Mouse (Mus musculus): ENCODE data around the gene Haus2. TPM values are rescaled to one million over a fixed set of nuclear protein-coding genes. Genes with fewer than 3 reads are reported as not detected.

Haus2 gene
- polyA plus RNA-seq, 1 experiment from 2014 or later, result 11.6 TPM

DNA sequence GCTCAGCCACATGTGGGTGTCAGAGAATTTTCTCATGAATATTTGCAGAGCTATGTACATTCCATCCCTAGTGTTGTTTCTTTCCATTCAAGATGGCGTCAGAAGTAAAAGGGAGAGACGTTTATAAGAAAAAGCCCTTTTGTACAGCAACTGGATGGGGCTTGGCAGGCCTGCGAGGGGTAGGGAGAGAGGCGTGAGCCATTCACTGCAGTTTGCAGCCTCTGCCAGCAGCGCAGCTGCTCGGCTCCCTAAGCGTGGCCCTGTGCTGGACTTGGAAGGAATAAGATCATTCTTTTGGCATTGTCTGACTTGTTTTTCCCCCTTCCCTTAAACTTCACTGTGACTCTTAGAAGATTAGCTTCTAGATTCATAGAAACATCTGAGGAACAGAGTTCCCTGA, 34.7 kb downstream of the Haus2 start:
- no peak overlapping the region; the same call in 1 of the 2 replicates for H3K27ac ChIP-seq (ENCODE audit: low read depth, low read length)
- no peak for ATAC-seq
- H3K36me3 ChIP-seq (ENCODE audit: control insufficient read depth, insufficient read depth), result no peaks in the 10 kb centered on the region

DNA sequence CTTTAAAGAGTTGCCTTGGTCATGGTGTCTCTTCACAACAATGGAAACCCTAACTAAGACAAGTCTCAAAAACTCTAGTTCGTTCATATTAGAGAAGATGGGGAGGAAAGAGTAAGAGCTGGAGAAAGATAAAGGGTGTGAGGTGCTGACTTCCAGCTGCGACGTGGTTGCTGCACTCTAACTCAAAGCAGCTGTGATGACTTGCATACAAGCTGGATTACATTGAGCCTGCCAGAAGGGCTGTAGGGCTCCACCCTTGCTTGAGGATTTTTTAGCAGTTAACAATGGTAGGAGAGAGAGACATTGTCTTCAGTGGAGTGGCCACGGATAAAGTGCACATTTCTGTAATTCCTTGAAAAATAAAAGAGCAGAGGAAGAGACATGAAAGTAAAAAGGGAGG, 37.6 kb downstream of the Haus2 start:
- Histone ChIP-seq H3K4me2 (replicated peaks; ENCODE audit: low read depth) (no peak overlapping the region), H3K36me3 (ENCODE audit: control insufficient read depth, insufficient read depth) (no peaks in the 10 kb centered on the region), H3K9ac (ENCODE audit: low read depth, low read length) (no peak overlapping the region), H3K9me3 (ENCODE audit: control insufficient read depth) (no peaks in the 10 kb centered on the region), H3K27me3 (replicated peaks; ENCODE audit: control insufficient read depth, insufficient read depth, low read length) (no peaks in the 10 kb centered on the region), H3K4me1 (replicated peaks; ENCODE audit: control insufficient read depth, insufficient read depth, low read length) (no peaks in the 10 kb centered on the region), H3K27ac (ENCODE audit: low read depth, low read length) (no peak overlapping the region), H3K4me3 (ENCODE audit: low read depth, low read length) (no peak overlapping the region)
- 72% methylated on average over 4 of the region's 4 CpGs for WGBS
- no peak for ATAC-seq
- no peak for TF ChIP-seq CTCF (IDR thresholded peaks at IDR 0.05; ENCODE audit: low read depth)

More for the DNA sequence above, 34.7 kb downstream of the Haus2 start:
- Histone ChIP-seq H3K9me3 (ENCODE audit: control insufficient read depth) (no peaks in the 10 kb centered on the region), H3K9ac (ENCODE audit: low read depth, low read length) (no peak overlapping the region), H3K4me2 (replicated peaks; ENCODE audit: low read depth) (no peak overlapping the region), H3K4me1 (replicated peaks; ENCODE audit: control insufficient read depth, insufficient read depth, low read length) (no peaks in the 10 kb centered on the region), H3K27me3 (replicated peaks; ENCODE audit: control insufficient read depth, insufficient read depth, low read length) (no peaks in the 10 kb centered on the region), H3K4me3 (ENCODE audit: low read depth, low read length) (no peak overlapping the region)
- no peak for TF ChIP-seq CTCF (IDR thresholded peaks at IDR 0.05; ENCODE audit: low read depth)
- WGBS, result 58% methylated on average over 7 of the region's 7 CpGs

DNA sequence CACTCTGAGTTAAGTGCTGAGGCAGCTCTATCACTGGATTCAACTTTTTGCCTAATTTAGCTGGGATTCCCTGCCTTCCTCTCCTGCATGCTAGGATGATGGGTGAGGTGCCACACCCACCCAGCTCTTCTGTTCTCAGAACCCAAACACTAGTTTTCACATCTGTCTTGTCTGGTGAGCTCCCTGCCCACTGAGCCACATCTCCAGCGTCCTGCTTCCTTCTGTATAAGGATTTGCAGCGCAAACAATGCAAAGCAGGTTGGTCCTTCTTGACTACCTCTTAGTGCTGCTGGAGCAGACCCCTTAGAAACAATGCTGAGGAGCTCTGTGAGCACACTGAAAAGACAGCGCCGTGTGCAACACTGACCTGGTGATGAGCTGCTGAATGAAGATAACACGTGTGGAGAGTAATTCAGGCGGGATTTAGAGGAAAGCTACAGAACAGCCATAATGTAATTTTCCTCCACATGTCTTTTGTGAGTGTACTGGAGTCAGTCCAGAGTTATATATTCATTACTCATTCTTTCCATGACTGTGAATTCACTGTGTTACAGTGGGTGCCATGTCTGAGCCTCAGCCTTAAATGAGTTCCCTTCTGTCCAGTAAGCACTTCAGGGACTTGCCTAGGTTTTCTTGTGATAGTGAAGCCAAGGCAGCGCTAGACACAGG, 43.2 kb downstream of the Haus2 start:
- no peaks in the 10 kb centered on the region for H3K36me3 ChIP-seq (ENCODE audit: control insufficient read depth, insufficient read depth)
- H3K27me3 ChIP-seq (replicated peaks; ENCODE audit: control insufficient read depth, insufficient read depth, low read length), result no peaks in the 10 kb centered on the region
- 59% methylated on average over 7 of the region's 7 CpGs for WGBS
- TF ChIP-seq CTCF (IDR thresholded peaks at IDR 0.05; ENCODE audit: low read depth), result no peak
- H3K4me2 ChIP-seq (replicated peaks; ENCODE audit: low read depth), result no peak overlapping the region
- H3K9ac ChIP-seq (ENCODE audit: low read depth, low read length), result no peak overlapping the region; the same call in 1 of the 2 replicates
- H3K27ac ChIP-seq (ENCODE audit: low read depth, low read length), result no peak overlapping the region
- no peak overlapping the region for H3K4me3 ChIP-seq (ENCODE audit: low read depth, low read length)
- no peaks in the 10 kb centered on the region for H3K4me1 ChIP-seq (replicated peaks; ENCODE audit: control insufficient read depth, insufficient read depth, low read length)
- no peak for ATAC-seq
- H3K9me3 ChIP-seq (ENCODE audit: control insufficient read depth), result no peaks in the 10 kb centered on the region

DNA sequence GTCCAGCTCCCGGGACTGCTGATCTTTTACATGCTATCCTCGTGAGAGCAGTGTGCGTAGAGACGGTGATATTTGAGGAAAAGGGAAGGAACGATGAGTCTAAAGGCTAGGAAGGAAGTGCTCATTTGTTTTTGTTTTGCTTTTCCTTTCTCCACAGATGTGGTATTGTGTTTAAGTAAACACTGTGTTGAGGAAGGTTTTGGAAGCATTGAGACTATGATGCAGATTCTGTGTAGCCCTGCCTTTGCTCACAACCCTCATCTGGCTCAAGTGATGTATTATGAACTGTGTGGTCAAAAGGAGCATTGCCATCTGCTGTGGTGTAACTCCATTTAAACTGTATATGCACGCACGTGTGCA, 43.7 kb downstream of the Haus2 start:
- no peak for ATAC-seq
- H3K4me3 ChIP-seq (ENCODE audit: low read depth, low read length), result no peak overlapping the region
- H3K9ac ChIP-seq (ENCODE audit: low read depth, low read length), result no peak overlapping the region
- 69% methylated on average over 7 of the region's 7 CpGs for WGBS
- H3K9me3 ChIP-seq (ENCODE audit: control insufficient read depth), result no peaks in the 10 kb centered on the region
- H3K4me1 ChIP-seq (replicated peaks; ENCODE audit: control insufficient read depth, insufficient read depth, low read length), result no peaks in the 10 kb centered on the region
- H3K4me2 ChIP-seq (replicated peaks; ENCODE audit: low read depth), result no peak overlapping the region
- no peak for TF ChIP-seq CTCF (IDR thresholded peaks at IDR 0.05; ENCODE audit: low read depth)
- no peak overlapping the region for H3K27ac ChIP-seq (ENCODE audit: low read depth, low read length)
- no peaks in the 10 kb centered on the region for H3K36me3 ChIP-seq (ENCODE audit: control insufficient read depth, insufficient read depth)
- H3K27me3 ChIP-seq (replicated peaks; ENCODE audit: control insufficient read depth, insufficient read depth, low read length), result no peaks in the 10 kb centered on the region

DNA sequence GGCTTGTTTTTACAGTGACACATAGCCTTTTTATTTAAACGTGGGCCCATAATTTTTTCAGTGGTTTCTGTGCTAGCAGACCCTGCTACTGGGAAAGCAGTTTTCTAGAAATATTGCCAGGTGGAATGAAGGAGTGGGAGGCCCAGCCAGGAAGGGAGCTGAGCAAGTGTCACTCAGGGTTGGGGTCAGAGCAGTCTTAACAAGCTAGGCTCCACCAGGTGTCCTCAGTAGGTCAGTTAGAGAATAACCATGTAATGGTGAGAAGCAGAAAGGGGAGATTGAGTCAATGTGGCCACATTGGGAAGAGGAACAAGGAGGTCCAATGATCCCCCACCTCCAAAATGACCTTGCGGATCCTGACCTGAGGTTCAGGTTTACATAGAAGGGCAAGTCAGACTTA, 45.5 kb downstream of the Haus2 start:
- ATAC-seq, result no peak
- Histone ChIP-seq H3K9me3 (ENCODE audit: control insufficient read depth) (no peaks in the 10 kb centered on the region), H3K36me3 (ENCODE audit: control insufficient read depth, insufficient read depth) (no peaks in the 10 kb centered on the region), H3K27me3 (replicated peaks; ENCODE audit: control insufficient read depth, insufficient read depth, low read length) (no peaks in the 10 kb centered on the region), H3K9ac (ENCODE audit: low read depth, low read length) (no peak overlapping the region), H3K4me1 (replicated peaks; ENCODE audit: control insufficient read depth, insufficient read depth, low read length) (no peaks in the 10 kb centered on the region), H3K4me3 (ENCODE audit: low read depth, low read length) (no peak overlapping the region), H3K27ac (ENCODE audit: low read depth, low read length) (no peak overlapping the region), H3K4me2 (replicated peaks; ENCODE audit: low read depth) (no peak overlapping the region)
- 84% methylated on average over 2 of the region's 2 CpGs for WGBS
- TF ChIP-seq CTCF (IDR thresholded peaks at IDR 0.05; ENCODE audit: low read depth), result peak; percentile 22; the same call in 1 of the 2 replicates

DNA sequence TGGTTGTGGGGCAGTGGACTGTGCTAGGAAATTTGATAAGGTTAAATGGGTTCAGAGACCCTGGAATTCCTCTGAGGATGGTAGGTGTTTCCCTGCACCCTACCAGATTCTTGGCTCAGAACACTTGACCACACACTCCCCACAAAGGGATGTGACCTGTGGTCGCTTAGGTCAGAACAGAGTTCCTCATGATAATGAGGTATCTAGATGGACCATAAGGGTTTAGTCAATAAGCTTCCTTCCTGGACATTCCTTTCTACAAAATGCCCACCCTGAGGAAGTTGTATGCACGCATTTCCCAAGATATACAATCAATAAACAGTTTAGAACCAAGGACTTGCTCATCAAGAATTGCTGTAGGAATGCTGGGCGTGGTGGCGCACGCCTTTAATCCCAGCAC, 46.7 kb downstream of the Haus2 start:
- no peaks in the 10 kb centered on the region for H3K4me1 ChIP-seq (replicated peaks; ENCODE audit: control insufficient read depth, insufficient read depth, low read length)
- H3K4me2 ChIP-seq (replicated peaks; ENCODE audit: low read depth), result no peak overlapping the region
- H3K27ac ChIP-seq (ENCODE audit: low read depth, low read length), result no peak overlapping the region
- no peak overlapping the region for H3K4me3 ChIP-seq (ENCODE audit: low read depth, low read length)
- H3K36me3 ChIP-seq (ENCODE audit: control insufficient read depth, insufficient read depth), result no peaks in the 10 kb centered on the region
- TF ChIP-seq CTCF (IDR thresholded peaks at IDR 0.05; ENCODE audit: low read depth), result no peak
- no peaks in the 10 kb centered on the region for H3K27me3 ChIP-seq (replicated peaks; ENCODE audit: control insufficient read depth, insufficient read depth, low read length)
- no peaks in the 10 kb centered on the region for H3K9me3 ChIP-seq (ENCODE audit: control insufficient read depth)
- WGBS, result 86% methylated on average over 5 of the region's 5 CpGs
- H3K9ac ChIP-seq (ENCODE audit: low read depth, low read length), result no peak overlapping the region
- no peak for ATAC-seq

DNA sequence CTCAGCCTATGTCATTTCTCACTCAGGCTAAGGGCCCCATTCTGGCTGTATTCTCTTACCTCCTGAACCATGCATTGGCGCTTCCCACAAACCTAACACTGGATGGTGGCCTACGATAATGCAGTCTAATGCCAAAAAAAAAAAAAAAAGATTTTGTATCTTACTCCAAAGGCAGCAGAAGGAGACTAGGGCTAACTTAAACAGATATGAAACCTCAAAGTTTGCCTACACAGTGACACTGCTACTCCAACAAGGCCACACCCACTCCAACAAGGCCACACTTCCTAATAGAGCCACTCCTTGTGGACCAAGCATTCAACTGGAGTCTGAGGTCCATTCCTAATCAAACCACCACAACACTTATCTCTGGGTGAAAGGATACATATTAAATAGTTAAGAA, 47.5 kb downstream of the Haus2 start:
- H3K9me3 ChIP-seq (ENCODE audit: control insufficient read depth), result no peaks in the 10 kb centered on the region
- no peaks in the 10 kb centered on the region for H3K36me3 ChIP-seq (ENCODE audit: control insufficient read depth, insufficient read depth)
- no peak overlapping the region for H3K9ac ChIP-seq (ENCODE audit: low read depth, low read length)
- H3K4me1 ChIP-seq (replicated peaks; ENCODE audit: control insufficient read depth, insufficient read depth, low read length), result no peaks in the 10 kb centered on the region
- WGBS, result 97% methylated on average over 2 of the region's 2 CpGs
- no peak overlapping the region for H3K4me3 ChIP-seq (ENCODE audit: low read depth, low read length)
- TF ChIP-seq CTCF (IDR thresholded peaks at IDR 0.05; ENCODE audit: low read depth), result no peak
- H3K27me3 ChIP-seq (replicated peaks; ENCODE audit: control insufficient read depth, insufficient read depth, low read length), result no peaks in the 10 kb centered on the region
- H3K27ac ChIP-seq (ENCODE audit: low read depth, low read length), result no peak overlapping the region
- no peak overlapping the region for H3K4me2 ChIP-seq (replicated peaks; ENCODE audit: low read depth)
- ATAC-seq, result no peak
